Mouse (Mus musculus) lung, embryonic 15.5 days (tissue): ENCODE data around the gene Alx1. TPM values are rescaled to one million over a fixed set of nuclear protein-coding genes. Genes with fewer than 3 reads are reported as not detected.

Experiments used
- ATAC-seq: fragments of 200-750 bp; cut with Nextera tagmentation; 2 replicates; pipeline ENCODE4 v1.8.0; 2017; ENCODE audit warnings: moderate number of reproducible peaks, borderline replicate concordance; ENCODE audit not compliant: low FRiP score, low TSS enrichment; ENCODE audit errors: extremely low read depth
- H3K27ac ChIP-seq: fragments of 300-500 bp; sonication (generic); 2 replicates; pipeline ENCODE4 v1.5.1; 2015; ENCODE audit warnings: moderate library complexity, mild to moderate bottlenecking, inconsistent platforms
- H3K27me3 ChIP-seq: fragments of 300-500 bp; sonication (generic); 2 replicates; pipeline ENCODE4 v1.6.1; 2015; ENCODE audit warnings: inconsistent platforms
- H3K36me3 ChIP-seq: fragments of 300-500 bp; sonication (generic); 2 replicates; pipeline ENCODE4 v1.6.1; 2015; ENCODE audit warnings: inconsistent platforms
- H3K4me1 ChIP-seq: fragments of 300-500 bp; sonication (generic); 2 replicates; pipeline ENCODE4 v1.6.1; 2015; ENCODE audit warnings: inconsistent platforms
- H3K4me2 ChIP-seq: fragments of 300-500 bp; sonication (generic); 2 replicates; pipeline ENCODE4 v1.6.1; 2015; ENCODE audit warnings: inconsistent platforms, mild to moderate bottlenecking, moderate library complexity
- H3K4me3 ChIP-seq: fragments of 300-500 bp; sonication (generic); 2 replicates; pipeline ENCODE4 v1.5.1; 2015; ENCODE audit warnings: mild to moderate bottlenecking, inconsistent platforms
- H3K9ac ChIP-seq: fragments of 300-500 bp; sonication (generic); 2 replicates; pipeline ENCODE4 v1.6.1; 2015; ENCODE audit warnings: inconsistent platforms
- H3K9me3 ChIP-seq: fragments of 300-500 bp; sonication (generic); 2 replicates; pipeline ENCODE4 v1.6.1; 2016; ENCODE audit warnings: inconsistent platforms
- WGBS: fragments of 180-500 bp; shearing (Covaris S2); methylation state at CpG from one replicate; pipeline ENCODE4 v1.1.7; 2015; 5-methylcytosine and 5-hydroxymethylcytosine counted together
- polyA plus RNA-seq: library from polyadenylated mRNA; unstranded; fragments of >200 nt; fragmentation: Nextera tagmentation; extraction: Ambion mirVana; gene quantifications from 2 replicates; pipeline ENCODE4 v1.2.1, GENCODE M21; 2015

Gene Alx1
- polyA plus RNA-seq, 1 experiment from 2014 or later, result 0.37 TPM

DNA sequence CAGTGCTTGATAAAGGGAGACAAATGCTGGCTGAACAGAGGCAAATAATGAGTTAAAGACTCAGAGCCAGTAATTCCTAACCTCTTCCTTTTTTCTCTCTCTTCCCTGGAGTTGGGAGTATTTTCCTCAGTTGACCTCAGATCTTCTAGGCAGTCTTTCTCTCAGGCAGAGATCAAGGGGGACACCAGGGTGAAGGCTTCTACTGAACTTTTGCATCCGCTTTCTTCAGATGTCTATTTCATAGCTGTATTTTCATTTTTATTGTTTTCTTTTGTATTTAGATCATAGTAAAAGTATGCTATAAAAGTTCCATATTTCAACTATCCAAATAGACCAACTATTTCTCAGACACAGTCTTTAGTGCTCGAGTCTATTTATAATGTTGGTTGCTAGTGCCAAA, 27.5 kb downstream of the Alx1 start:
- ATAC-seq, result no peak
- Histone ChIP-seq H3K4me2 (no peak overlapping the region), H3K4me1 (no peaks in the 10 kb centered on the region), H3K9me3 (no peaks in the 10 kb centered on the region), H3K36me3 (no peaks in the 10 kb centered on the region), H3K27me3 (peaks cover 3% of the 10 kb centered on the region; the same call in 1 of the 2 replicates), H3K27ac (no peak overlapping the region), H3K4me3 (no peak overlapping the region), H3K9ac (no peak overlapping the region)
- WGBS, result 61% methylated on average over 2 of the region's 2 CpGs

DNA sequence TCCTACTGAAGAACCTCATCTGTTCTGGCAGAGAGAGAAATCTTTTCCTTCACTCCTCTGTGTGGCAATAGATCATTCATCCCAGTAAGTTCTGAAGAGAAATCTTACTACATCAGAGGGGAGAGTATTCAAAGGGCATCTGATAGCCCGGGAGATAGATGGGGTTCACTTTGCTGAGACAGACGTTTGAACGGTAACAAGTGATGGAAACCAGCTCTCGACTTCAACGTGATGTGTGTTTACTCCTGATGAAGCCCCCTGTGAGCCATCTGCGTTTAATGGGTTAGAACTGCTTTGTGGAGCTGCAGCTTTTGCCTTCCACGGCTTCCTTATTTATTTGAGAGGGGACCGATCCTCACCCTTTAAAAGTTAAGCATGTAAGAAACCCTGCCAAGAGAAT, 29.1 kb downstream of the Alx1 start:
- ATAC-seq, result no peak
- no peak overlapping the region for H3K9ac ChIP-seq
- H3K4me2 ChIP-seq, result no peak overlapping the region
- no peaks in the 10 kb centered on the region for H3K36me3 ChIP-seq
- H3K4me1 ChIP-seq, result no peaks in the 10 kb centered on the region
- peaks cover 3% of the 10 kb centered on the region; the same call in 1 of the 2 replicates for H3K27me3 ChIP-seq
- no peak overlapping the region for H3K4me3 ChIP-seq
- no peaks in the 10 kb centered on the region for H3K9me3 ChIP-seq
- WGBS, result 5% methylated on average over 8 of the region's 8 CpGs
- H3K27ac ChIP-seq, result no peak overlapping the region

DNA sequence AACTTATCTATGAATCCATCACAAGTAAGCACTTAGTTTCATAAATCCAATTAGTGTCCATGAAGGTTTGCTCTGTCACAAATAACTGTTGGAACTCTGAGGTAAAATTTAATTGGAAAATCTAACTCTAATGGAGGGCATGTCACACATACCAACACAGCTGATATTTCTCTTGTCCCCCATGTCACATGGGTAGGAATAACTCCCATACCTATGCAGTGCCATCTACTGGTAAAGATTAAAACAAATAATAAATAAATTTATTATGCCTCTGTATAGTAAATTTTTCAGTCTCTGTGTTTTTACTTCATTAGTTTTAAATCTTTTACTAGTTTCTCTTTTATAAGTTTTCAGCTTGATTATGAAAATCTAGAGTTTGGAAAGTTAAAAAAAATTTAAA, 30.4 kb downstream of the Alx1 start:
- H3K9me3 ChIP-seq, result no peaks in the 10 kb centered on the region
- ATAC-seq, result no peak

DNA sequence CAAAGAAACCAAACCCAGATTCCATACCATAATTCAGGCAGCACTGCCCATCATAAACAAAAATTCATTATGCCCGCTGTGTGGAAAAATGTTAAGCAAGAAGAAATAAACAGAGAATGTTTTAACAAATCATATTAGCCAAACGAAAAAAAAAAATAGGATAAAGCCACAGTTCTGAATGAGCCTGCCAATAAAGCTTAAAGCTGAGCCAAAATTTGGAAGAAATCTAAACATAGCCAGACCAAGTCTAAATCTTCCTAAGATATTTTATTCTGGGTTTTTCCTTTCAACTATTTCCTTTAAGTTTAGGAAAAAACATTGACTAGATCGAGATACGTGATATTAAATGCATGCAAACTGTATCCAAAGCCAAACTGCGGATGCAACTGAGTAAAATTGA, 54.9 kb downstream of the Alx1 start:
- Histone ChIP-seq H3K4me3 (no peak overlapping the region), H3K27ac (no peak overlapping the region), H3K4me2 (no peak overlapping the region), H3K4me1 (no peaks in the 10 kb centered on the region), H3K36me3 (no peaks in the 10 kb centered on the region), H3K9ac (no peak overlapping the region), H3K9me3 (no peaks in the 10 kb centered on the region), H3K27me3 (no peaks in the 10 kb centered on the region)
- 54% methylated on average over 5 of the region's 5 CpGs for WGBS
- ATAC-seq, result no peak

More for the DNA sequence above, 30.4 kb downstream of the Alx1 start:
- Histone ChIP-seq H3K27ac (no peak overlapping the region), H3K4me1 (no peaks in the 10 kb centered on the region), H3K4me3 (no peak overlapping the region), H3K27me3 (peaks cover 3% of the 10 kb centered on the region; the same call in 1 of the 2 replicates), H3K9ac (no peak overlapping the region), H3K4me2 (no peak overlapping the region), H3K36me3 (no peaks in the 10 kb centered on the region)

DNA sequence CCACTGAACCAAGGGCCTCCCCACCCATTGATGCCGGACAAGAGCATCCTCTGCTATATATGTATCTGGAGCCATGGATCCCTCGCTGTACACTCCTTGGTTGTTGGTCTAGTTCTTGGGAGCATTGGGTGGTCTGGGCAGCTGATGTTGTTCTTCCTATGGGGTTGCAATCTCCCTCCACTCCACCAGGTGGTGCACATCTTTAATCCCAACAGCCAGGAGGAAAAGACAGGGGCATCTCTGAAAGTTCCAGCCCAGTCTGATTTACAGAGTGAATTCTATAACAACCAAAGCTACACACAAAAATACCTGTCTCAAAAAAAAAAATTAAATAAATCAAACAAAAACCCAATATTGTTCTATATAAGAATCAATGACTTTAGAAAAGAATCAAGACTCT, 70.4 kb downstream of the Alx1 start:
- Histone ChIP-seq H3K27ac (no peak overlapping the region), H3K9me3 (no peaks in the 10 kb centered on the region), H3K4me2 (no peak overlapping the region), H3K4me3 (no peak overlapping the region), H3K36me3 (no peaks in the 10 kb centered on the region), H3K9ac (no peak overlapping the region), H3K4me1 (no peaks in the 10 kb centered on the region), H3K27me3 (no peaks in the 10 kb centered on the region)
- 85% methylated on average over 2 of the region's 2 CpGs for WGBS
- no peak for ATAC-seq

Other genes starting within 250 kb of the Alx1 start
- 1.8 and 2.4 TPM in 2 replicates for gene Lrriq1, start 206.1 kb upstream of the Alx1 start, polyA plus RNA-seq